Mouse (Mus musculus) C2C12 (cell line): ENCODE results near the gene Usp51. TPM values are rescaled to one million over a fixed set of nuclear protein-coding genes. Genes with fewer than 3 reads are reported as not detected.
"Not testable (repeated sequence)": the region's sequence is repeated elsewhere in the genome, so short reads cannot be mapped to it uniquely, and the experiment has no call there.

Source experiments
- H3K27me3 ChIP-seq: one replicate; pipeline ENCODE4 v1.6.1; 2011; ENCODE audit not compliant: control insufficient read depth, insufficient read depth, insufficient read length
- H3K36me3 ChIP-seq: one replicate; pipeline ENCODE4 v1.6.1; 2011; ENCODE audit not compliant: control insufficient read depth, insufficient read depth
- H3K4me3 ChIP-seq: one replicate; pipeline ENCODE4 v1.5.1; 2011; ENCODE audit warnings: mild to moderate bottlenecking, control low read depth; ENCODE audit not compliant: poor library complexity, insufficient read depth, severe bottlenecking
- H3K79me2 ChIP-seq: one replicate; pipeline ENCODE4 v1.6.1; 2011; ENCODE audit not compliant: control insufficient read depth, insufficient read depth
- H3K79me3 ChIP-seq: one replicate; pipeline ENCODE4 v1.6.1; 2011; ENCODE audit warnings: low read depth, control low read depth
- H3ac ChIP-seq: one replicate; pipeline ENCODE3; 2011; ENCODE audit warnings: low read depth; ENCODE audit not compliant: control insufficient read depth, insufficient read length
- CEBPB ChIP-seq: IDR thresholded peaks from one replicate; pipeline ENCODE4 v1.6.1; 2011; ENCODE audit warnings: low read depth, mild to moderate bottlenecking, control low read depth, moderate library complexity
- CTCF ChIP-seq: IDR thresholded peaks from one replicate; pipeline ENCODE4 v1.5.1; 2011; ENCODE audit not compliant: control insufficient read depth, insufficient read depth, insufficient read length
- FOSL1 ChIP-seq: IDR thresholded peaks from one replicate; pipeline ENCODE4 v1.8.0; 2011; ENCODE audit warnings: mild to moderate bottlenecking, low read length; ENCODE audit not compliant: poor library complexity, insufficient read depth, severe bottlenecking
- MAX ChIP-seq: IDR thresholded peaks from one replicate; pipeline ENCODE4 v1.6.1; 2011; ENCODE audit warnings: mild to moderate bottlenecking, control low read depth
- MYOD1 ChIP-seq: IDR thresholded peaks from one replicate; pipeline ENCODE4 v1.6.1; 2011; ENCODE audit warnings: low read depth; ENCODE audit not compliant: control insufficient read depth, insufficient read length
- MYOG ChIP-seq: IDR thresholded peaks from one replicate; pipeline ENCODE4 v1.6.1; 2011; ENCODE audit not compliant: control insufficient read depth, insufficient read length; ENCODE audit errors: extremely low read depth
- USF1 ChIP-seq: IDR thresholded peaks from one replicate; pipeline ENCODE4 v1.6.1; 2011; ENCODE audit warnings: low read depth, mild to moderate bottlenecking, control low read depth, moderate library complexity
- polyA plus RNA-seq: library from polyadenylated mRNA; unstranded; fragments of >200 nt; fragmentation: generic; extraction: Trizol; gene quantifications from one replicate; pipeline ENCODE4 v1.2.1, GENCODE M21; 2012; ENCODE audit warnings: missing spikeins

Gene Usp51
- polyA plus RNA-seq, 1 experiment = not detected

DNA sequence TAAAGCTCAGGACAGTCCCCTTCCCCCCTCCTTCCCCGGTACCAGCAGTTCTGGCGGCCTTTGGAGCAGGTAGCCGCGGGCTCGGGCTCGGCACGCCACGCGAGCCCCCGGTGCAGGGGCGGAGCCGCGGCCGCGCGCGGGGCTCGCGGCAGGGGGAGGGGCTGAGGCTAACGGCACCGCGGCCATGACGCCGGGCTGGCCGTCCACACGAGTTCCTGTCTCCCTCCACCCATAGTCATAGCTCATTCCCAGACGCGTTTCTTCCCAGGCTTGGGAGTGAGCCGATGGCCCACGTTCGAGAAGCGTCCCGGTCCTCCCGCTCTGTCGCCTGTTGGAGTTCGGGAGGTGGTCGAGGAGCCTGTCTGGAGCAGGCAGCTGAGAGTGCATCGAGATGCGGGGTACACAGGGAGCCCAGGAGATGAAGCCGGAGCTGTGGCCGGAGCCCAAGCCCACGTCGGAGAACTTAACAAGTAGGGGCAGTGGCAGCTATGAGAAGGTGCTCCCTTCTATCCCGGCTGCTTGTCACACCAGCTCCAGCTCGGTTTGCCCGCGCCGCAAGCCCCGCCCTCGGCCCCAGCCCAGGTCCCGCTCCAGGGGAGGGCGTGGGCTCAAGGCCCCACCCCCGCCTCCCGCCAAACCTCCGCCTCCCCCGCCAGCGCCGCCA lies 884 bp downstream of the Usp51 start:
- no peak for TF ChIP-seq CEBPB
- TF ChIP-seq CTCF = no peak
- no peak for TF ChIP-seq MYOG
- no peak for TF ChIP-seq FOSL1
- TF ChIP-seq USF1 = no peak
- no peak for TF ChIP-seq MAX
- TF ChIP-seq MYOD1 = no peak
- Histone ChIP-seq H3K79me2 (no peaks in the 10 kb centered on the region), H3K27me3 (no peaks in the 10 kb centered on the region), H3ac (no peak overlapping the region), H3K79me3 (no peaks in the 10 kb centered on the region), H3K36me3 (no peaks in the 10 kb centered on the region), H3K4me3 (no peak overlapping the region)

DNA sequence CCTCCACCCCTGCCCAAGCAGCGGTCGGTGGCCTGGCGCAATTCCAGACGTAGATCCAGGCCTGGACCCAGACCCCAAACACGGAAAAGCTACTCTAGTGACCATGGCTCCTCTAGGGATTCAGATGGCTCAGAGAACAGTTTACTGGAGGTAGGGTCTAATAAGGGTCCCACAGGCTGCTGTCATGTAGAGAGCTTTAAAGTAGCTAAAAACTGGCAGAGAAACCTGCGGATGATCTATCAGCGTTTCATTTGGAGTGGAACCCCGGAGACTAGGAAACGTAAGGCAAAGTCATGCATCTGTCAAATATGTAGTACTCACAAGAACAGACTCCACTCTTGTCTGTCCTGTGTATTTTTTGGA lies 1.4 kb downstream of the Usp51 start:
- TF ChIP-seq MYOG (no peak), USF1 (no peak), CEBPB (no peak), MAX (no peak), CTCF (no peak), FOSL1 (no peak), MYOD1 (no peak)
- Histone ChIP-seq H3K4me3 (no peak overlapping the region), H3K79me2 (no peaks in the 10 kb centered on the region), H3K79me3 (no peaks in the 10 kb centered on the region), H3K36me3 (no peaks in the 10 kb centered on the region), H3K27me3 (no peaks in the 10 kb centered on the region), H3ac (no peak overlapping the region)

DNA sequence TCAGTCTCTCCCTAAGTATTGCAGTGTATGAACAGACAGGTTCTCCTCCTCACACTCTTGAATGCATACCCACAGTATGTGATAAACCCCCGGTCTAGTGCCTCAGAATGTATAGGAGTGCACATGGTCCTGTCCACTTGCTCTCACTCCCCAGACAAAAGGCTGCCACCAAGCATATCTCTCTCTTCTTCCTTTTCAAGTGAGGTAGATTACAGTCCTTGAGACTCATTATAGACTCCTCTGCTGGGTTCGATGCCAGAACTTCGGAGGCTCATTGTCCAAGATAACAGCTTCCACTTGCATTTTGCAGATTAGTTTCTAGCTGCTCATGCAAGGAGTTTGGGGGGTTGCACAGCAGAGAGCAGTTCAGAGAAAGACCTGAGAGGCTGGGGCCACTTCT lies 19.0 kb downstream of the Usp51 start:
- H3K27me3 ChIP-seq, H3ac ChIP-seq, H3K79me2 ChIP-seq: not testable (repeated sequence)

DNA sequence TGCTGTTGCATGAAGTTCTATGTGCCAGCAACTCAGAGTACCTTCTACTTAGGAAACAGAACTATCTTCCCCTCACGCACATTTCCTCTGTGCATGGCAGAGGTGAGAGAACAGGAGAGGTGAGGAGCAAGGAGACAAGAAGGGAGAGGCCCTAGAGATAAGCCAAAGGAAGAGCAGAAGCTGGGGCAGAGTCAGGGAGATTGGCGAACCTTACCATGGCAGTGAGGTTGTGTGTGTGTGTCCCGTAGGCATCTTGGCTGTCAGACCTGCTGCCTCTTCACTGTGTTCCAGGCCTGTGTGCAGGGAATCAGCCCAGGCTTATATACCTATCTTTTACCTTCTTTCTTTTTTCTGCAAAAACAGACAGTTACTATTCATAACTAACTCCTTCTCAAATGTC lies 19.4 kb downstream of the Usp51 start:
- not testable (repeated sequence) for H3ac ChIP-seq, H3K36me3 ChIP-seq, H3K79me2 ChIP-seq, H3K4me3 ChIP-seq, H3K27me3 ChIP-seq, H3K79me3 ChIP-seq

More for the DNA sequence above, 19.0 kb downstream of the Usp51 start:
- not testable (repeated sequence) for H3K79me3 ChIP-seq, H3K36me3 ChIP-seq, H3K4me3 ChIP-seq

DNA sequence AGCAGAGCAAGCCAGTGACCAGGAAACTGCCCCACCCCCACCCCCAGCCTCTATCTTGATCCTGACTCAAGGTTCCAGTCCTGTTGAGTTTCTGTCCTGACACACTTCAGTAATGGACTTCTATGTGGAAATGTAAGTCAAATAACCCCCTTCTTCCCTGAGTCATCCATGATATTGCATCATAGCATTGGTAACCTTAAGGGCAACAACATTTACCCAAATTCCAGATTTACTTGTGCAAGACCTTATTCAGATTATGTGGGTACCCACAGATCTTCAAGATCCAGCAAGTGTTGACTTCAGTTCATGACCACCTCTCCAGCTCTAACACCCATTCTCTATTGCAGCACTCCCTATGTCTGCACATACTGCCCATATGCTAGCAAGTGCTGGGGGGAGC lies 25.3 kb downstream of the Usp51 start:
- H3ac ChIP-seq, H3K79me2 ChIP-seq, H3K79me3 ChIP-seq, H3K4me3 ChIP-seq, H3K27me3 ChIP-seq, H3K36me3 ChIP-seq: not testable (repeated sequence)

DNA sequence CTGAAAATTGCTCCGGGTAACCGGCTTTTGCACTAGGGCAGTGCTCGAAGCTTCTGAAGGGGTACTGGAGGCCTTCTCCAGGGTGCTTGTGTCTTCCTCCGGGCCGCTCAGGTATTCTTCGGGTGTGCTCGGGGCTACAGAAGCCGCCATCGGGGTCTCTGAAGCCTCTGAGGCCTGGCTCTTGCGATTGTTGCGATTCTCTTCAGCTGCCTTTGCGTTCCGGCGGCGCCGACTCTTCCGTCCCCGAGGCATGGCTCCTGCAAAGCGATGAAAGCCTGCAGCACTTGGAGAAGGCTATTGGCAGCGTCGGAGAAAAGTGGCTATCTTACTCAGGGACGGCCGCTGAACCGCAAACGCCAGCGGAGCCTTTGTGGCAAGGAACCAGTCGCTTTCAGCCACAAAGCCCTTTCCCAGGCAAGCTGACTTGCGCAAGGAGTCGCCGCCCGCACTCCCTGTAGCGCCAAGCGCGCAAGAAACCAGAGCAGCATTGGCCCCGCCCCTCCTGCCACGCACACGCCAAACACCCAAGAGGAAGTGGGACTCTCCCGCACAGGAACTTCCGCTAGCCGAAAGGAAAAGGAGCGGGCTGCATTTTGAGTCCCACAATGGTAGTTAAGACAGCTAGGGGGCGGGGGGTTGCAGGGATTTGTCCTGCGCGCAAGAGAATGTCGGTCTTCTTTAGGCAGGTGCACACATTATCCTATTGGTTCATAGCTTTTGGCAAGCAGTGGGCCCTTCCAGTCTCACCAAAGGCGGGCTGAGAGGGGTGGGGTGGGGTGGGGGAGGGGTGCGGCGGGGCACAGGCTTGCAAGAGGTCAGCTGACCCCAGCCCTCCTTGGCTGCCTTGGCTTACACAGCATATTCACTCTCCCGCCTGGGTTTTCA lies 31.1 kb downstream of the Usp51 start, which contains the start of gene Mageh1:
Gene Mageh1, minus strand, starts transcription at position 489 of the 885 bp plus-strand sequence.
- Histone ChIP-seq H3ac (no peak within 1 kb of the TSS), H3K79me2 (no peaks in the 10 kb centered on the region), H3K4me3 (no peak within 1 kb of the TSS), H3K27me3 (no peaks in the 10 kb centered on the region), H3K36me3 (no peaks in the 10 kb centered on the region), H3K79me3 (no peaks in the 10 kb centered on the region)
- no peak for TF ChIP-seq CTCF
- TF ChIP-seq MAX = no peak
- TF ChIP-seq CEBPB = no peak
- TF ChIP-seq USF1 = no peak
- no peak for TF ChIP-seq FOSL1
- TF ChIP-seq MYOG = no peak
- no peak for TF ChIP-seq MYOD1

DNA sequence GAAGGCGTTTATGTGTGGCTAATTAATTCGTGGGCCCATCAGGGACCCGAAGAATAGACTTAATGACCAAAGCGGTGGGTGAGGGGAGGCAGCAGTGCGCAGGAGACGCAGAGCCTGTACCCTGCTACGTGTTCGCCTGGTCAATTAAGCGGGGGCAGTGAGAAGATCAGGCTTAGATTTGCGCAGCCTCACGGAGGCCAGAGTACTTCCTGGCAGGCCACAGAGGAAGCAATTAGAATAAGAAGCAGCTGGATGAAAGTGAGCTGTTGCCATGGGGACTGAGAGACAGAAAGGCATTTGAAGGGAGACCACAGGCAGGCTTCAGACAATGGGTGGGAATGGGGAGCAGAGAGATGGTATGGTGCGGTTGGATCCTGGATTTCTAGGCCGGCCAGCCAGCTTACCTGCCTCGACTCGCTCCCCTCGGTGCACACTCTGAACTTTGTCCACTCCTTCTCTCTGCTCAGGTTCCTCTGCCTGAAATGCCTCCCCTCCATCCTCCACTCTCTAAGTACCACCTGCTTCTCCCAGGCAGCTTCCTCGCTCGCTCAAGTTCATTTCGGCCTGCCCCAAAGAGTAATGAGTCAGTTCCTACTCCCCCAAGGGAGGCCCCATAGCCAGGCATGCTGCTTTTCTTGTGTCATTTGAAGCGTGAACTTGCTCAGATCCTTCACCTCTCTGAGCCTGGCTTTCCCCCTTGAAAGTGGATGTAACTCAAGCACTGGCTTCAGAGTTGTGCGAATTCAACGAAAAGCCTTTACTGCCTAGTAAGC lies 31.9 kb downstream of the Usp51 start:
- not testable (repeated sequence) for H3K79me2 ChIP-seq, H3K27me3 ChIP-seq, H3K4me3 ChIP-seq, H3K36me3 ChIP-seq, H3ac ChIP-seq, H3K79me3 ChIP-seq
